Mouse (Mus musculus): Measurements from ENCODE around the gene Stk16.
"Not testable (repeated sequence)": the region's sequence is repeated elsewhere in the genome, so short reads cannot be mapped to it uniquely, and the experiment has no call there.

Gene Stk16

GRCm38 (mm10) chr1:75212542-75212941 is 1.9 kb downstream of the Stk16 start:
- DNase-seq (ENCODE audit: extremely low read depth, low read depth, low spot score): no peak

GRCm38 (mm10) chr1:75213096-75213495 is 2.5 kb downstream of the Stk16 start:
- DNase-seq (ENCODE audit: extremely low read depth, low read depth, low spot score): no peak

GRCm38 (mm10) chr1:75214442-75214841 is 3.8 kb downstream of the Stk16 start:
- no peak for DNase-seq (ENCODE audit: extremely low read depth, low read depth, low spot score)

GRCm38 (mm10) chr1:75214886-75215285 is 4.2 kb downstream of the Stk16 start:
- no peak for DNase-seq (ENCODE audit: extremely low read depth, low read depth, low spot score)

- no peak for DNase-seq (ENCODE audit: extremely low read depth, low read depth, low spot score)
Measured at GRCm38 (mm10) chr1:75215785-75216184, 5.1 kb downstream of the Stk16 start.

GRCm38 (mm10) chr1:75216797-75217585 is 6.4 kb downstream of the Stk16 start:
- no peak for DNase-seq (ENCODE audit: extremely low read depth, low read depth, low spot score)

GRCm38 (mm10) chr1:75217893-75218226 is 7.2 kb downstream of the Stk16 start:
- DNase-seq (ENCODE audit: extremely low read depth, low read depth, low spot score): no peak

- DNase-seq (ENCODE audit: extremely low read depth, low read depth, low spot score): no peak
Measured at GRCm38 (mm10) chr1:75218227-75219001, 7.8 kb downstream of the Stk16 start.

GRCm38 (mm10) chr1:75219078-75219477 is 8.4 kb downstream of the Stk16 start:
- no peak for DNase-seq (ENCODE audit: extremely low read depth, low read depth, low spot score)

GRCm38 (mm10) chr1:75219531-75219930 is 8.9 kb downstream of the Stk16 start, which contains the start of gene Tuba4a:
Gene Tuba4a (minus strand): TSS chr1:75219865.
- no peak for DNase-seq (ENCODE audit: extremely low read depth, low read depth, low spot score)

GRCm38 (mm10) chr1:75221538-75221937 is 10.9 kb downstream of the Stk16 start:
- DNase-seq (ENCODE audit: extremely low read depth, low read depth, low spot score): no peak

- DNase-seq (ENCODE audit: extremely low read depth, low read depth, low spot score): no peak
Measured at GRCm38 (mm10) chr1:75222926-75223325, 12.3 kb downstream of the Stk16 start.

GRCm38 (mm10) chr1:75223532-75223931 is 12.9 kb downstream of the Stk16 start:
- DNase-seq (ENCODE audit: extremely low read depth, low read depth, low spot score): no peak

GRCm38 (mm10) chr1:75225473-75225872 is 14.8 kb downstream of the Stk16 start:
- no peak for DNase-seq (ENCODE audit: extremely low read depth, low read depth, low spot score)

GRCm38 (mm10) chr1:75226138-75226537 is 15.5 kb downstream of the Stk16 start:
- DNase-seq (ENCODE audit: extremely low read depth, low read depth, low spot score): no peak

- no peak for DNase-seq (ENCODE audit: extremely low read depth, low read depth, low spot score)
Measured at GRCm38 (mm10) chr1:75227653-75228052, 17.0 kb downstream of the Stk16 start.

GRCm38 (mm10) chr1:75229158-75229557 is 18.5 kb downstream of the Stk16 start:
- no peak for DNase-seq (ENCODE audit: extremely low read depth, low read depth, low spot score)

- no peak for DNase-seq (ENCODE audit: extremely low read depth, low read depth, low spot score)
Measured at GRCm38 (mm10) chr1:75230335-75230994, 19.8 kb downstream of the Stk16 start.

- no peak for DNase-seq (ENCODE audit: extremely low read depth, low read depth, low spot score)
Measured at GRCm38 (mm10) chr1:75231224-75231623, 20.6 kb downstream of the Stk16 start.

- DNase-seq (ENCODE audit: extremely low read depth, low read depth, low spot score): no peak
Measured at GRCm38 (mm10) chr1:75231664-75232152, 21.1 kb downstream of the Stk16 start, which contains the start of gene A630095N17Rik. Gene A630095N17Rik (minus strand): TSS chr1:75232102.

- not testable (repeated sequence) for DNase-seq (ENCODE audit: extremely low read depth, low read depth, low spot score)
Measured at GRCm38 (mm10) chr1:75232489-75232888, 21.9 kb downstream of the Stk16 start.

Data from fat pad, adult 2 months (tissue).